Mouse (Mus musculus) E14TG2a.4 (cell line): ENCODE data around the gene Krtap6-1.
"Not testable (repeated sequence)": the region's sequence is repeated elsewhere in the genome, so short reads cannot be mapped to it uniquely, and the experiment has no call there.

ENCODE experiments used
- CTCF ChIP-seq: conservative IDR thresholded peaks from 2 replicates; pipeline ENCODE4 v1.5.1; 2014; ENCODE audit warnings: low read length
- NANOG ChIP-seq: IDR thresholded peaks from 2 replicates; pipeline ENCODE4 v1.6.1; 2014; ENCODE audit warnings: borderline replicate concordance, low read length, mixed read lengths
- POU5F1 ChIP-seq: IDR thresholded peaks from 2 replicates; pipeline ENCODE4 v1.6.1; 2014; ENCODE audit warnings: low read length, borderline replicate concordance

GRCm38 (mm10) chr16:89031399-89031798, at the start of gene Krtap6-1:
- TF ChIP-seq CTCF, NANOG, POU5F1: not testable (repeated sequence)
